Mouse (Mus musculus): ENCODE results near the gene Bcl2l11.

GRCm38 (mm10) chr2:128203147-128203546 is 77.3 kb downstream of the Bcl2l11 start:
- TF ChIP-seq CTCF (IDR thresholded peaks at IDR 0.05; ENCODE audit: borderline replicate concordance, control insufficient read depth, extremely low read depth, insufficient read depth, low read length, poor library complexity) (no peak), POLR2A (IDR thresholded peaks at IDR 0.05; ENCODE audit: control insufficient read depth, extremely low read depth, insufficient read depth, low read length, poor library complexity) (no peak)

Data from thymus, adult 2 months (tissue).